Comparison of ENCODE assay signal across 29 mouse cellular contexts in genomic region chr6:137207126-137207525, GRCm38 (mm10). TPM values are rescaled to one million over a fixed set of nuclear protein-coding genes. Genes with fewer than 3 reads are reported as not detected.
DNase-seq lines count a peak whose midpoint lies in the region; ATAC-seq and TF ChIP-seq lines count a peak whose summit lies in the region.
"Had no signal": no experiment of that assay in that cellular context is flagged by ENCODE, and none has a peak within 500 bp of the region (broad histone marks: within the 10 kb centered on the region; RNA-seq: fewer than 3 reads in every experiment).

No protein-coding gene starts in this region.

- H3K27me3 ChIP-seq in heart, embryonic 10.5 days (ENCODE audit: insufficient read depth, poor library complexity, severe bottlenecking): no peaks in the 10 kb centered on the region
- H3K27me3 ChIP-seq in kidney, embryonic 14.5 days (ENCODE audit: control insufficient read depth, insufficient read depth, low read length): no peaks in the 10 kb centered on the region
- H3K27me3 ChIP-seq in kidney, postnatal 0 days (ENCODE audit: insufficient read depth, low read length): no peaks in the 10 kb centered on the region
- H3K27me3 ChIP-seq in limb, embryonic 10.5 days (ENCODE audit: low read depth, poor library complexity, severe bottlenecking): no peaks in the 10 kb centered on the region
- H3K27me3 ChIP-seq: forebrain, embryonic 13.5 days; limb, embryonic 12.5 days; liver, embryonic 12.5 days; midbrain, embryonic 13.5 days; neural tube, embryonic 13.5 days had no signal

- no peaks in the 10 kb centered on the region; the same call in 1 of the 2 replicates for H3K4me1 ChIP-seq in heart, embryonic 10.5 days
- no peaks in the 10 kb centered on the region; the same call in 1 of the 2 replicates for H3K4me1 ChIP-seq in kidney, embryonic 14.5 days (ENCODE audit: control insufficient read depth, insufficient read depth, low read length)
- H3K4me1 ChIP-seq in kidney, postnatal 0 days (replicated peaks; ENCODE audit: insufficient read depth, low read length): no peaks in the 10 kb centered on the region
- H3K4me1 ChIP-seq in limb, embryonic 10.5 days: no peaks in the 10 kb centered on the region
- H3K4me1 ChIP-seq: forebrain, embryonic 13.5 days; limb, embryonic 12.5 days; liver, embryonic 12.5 days; midbrain, embryonic 13.5 days; neural tube, embryonic 13.5 days had no signal

- intact Hi-C loops in heart, postnatal 36 days (cut with DNase I): loop anchor here (2.0 kb wide), 1 partner anchor 518 kb away; no protein-coding TSS in a partner anchor

- no peak for ATAC-seq in kidney, embryonic 14.5 days (ENCODE audit: low FRiP score, low TSS enrichment)
- no peak for ATAC-seq in kidney, postnatal 0 days (replicated peaks; ENCODE audit: low FRiP score, low read depth)
- ATAC-seq: forebrain, embryonic 13.5 days; liver, embryonic 12.5 days; liver, postnatal 0 days; midbrain, embryonic 13.5 days; Patski had no signal

- no peak overlapping the region for H3K9ac ChIP-seq in kidney, embryonic 14.5 days (ENCODE audit: low read depth, low read length)
- no peak overlapping the region for H3K9ac ChIP-seq in kidney, postnatal 0 days (ENCODE audit: low read depth, low read length)
- H3K9ac ChIP-seq: forebrain, embryonic 13.5 days; hindbrain, embryonic 14.5 days; limb, embryonic 12.5 days; liver, embryonic 12.5 days; liver, postnatal 0 days; midbrain, embryonic 13.5 days; neural tube, embryonic 13.5 days had no signal

- H3K36me3 ChIP-seq in heart, embryonic 10.5 days: no peaks in the 10 kb centered on the region
- no peaks in the 10 kb centered on the region for H3K36me3 ChIP-seq in kidney, embryonic 14.5 days (ENCODE audit: control insufficient read depth, insufficient read depth, low read length)
- no peaks in the 10 kb centered on the region for H3K36me3 ChIP-seq in kidney, postnatal 0 days (ENCODE audit: insufficient read depth, low read length)
- H3K36me3 ChIP-seq in limb, embryonic 10.5 days: no peaks in the 10 kb centered on the region
- H3K36me3 ChIP-seq: limb, embryonic 12.5 days; liver, embryonic 12.5 days; midbrain, embryonic 13.5 days; neural tube, embryonic 13.5 days had no signal

- no peak overlapping the region for H3K27ac ChIP-seq in heart, embryonic 10.5 days
- no peak overlapping the region for H3K27ac ChIP-seq in kidney, embryonic 14.5 days (ENCODE audit: low read depth, low read length)
- no peak overlapping the region for H3K27ac ChIP-seq in kidney, postnatal 0 days
- no peak overlapping the region for H3K27ac ChIP-seq in limb, embryonic 10.5 days
- H3K27ac ChIP-seq: forebrain, embryonic 13.5 days; hindbrain, embryonic 14.5 days; limb, embryonic 12.5 days; liver, embryonic 12.5 days; midbrain, embryonic 13.5 days; neural tube, embryonic 13.5 days had no signal

- peak; percentile 47 for DNase-seq in heart, embryonic 10.5 days (ENCODE audit: low spot score)
- DNase-seq in heart, postnatal 36 days: no peak
- peak; percentile 69 to 80 for DNase-seq in kidney, adult 8-10 months
- peak; percentile 12 for DNase-seq in kidney, postnatal 0 days (ENCODE audit: low spot score)
- DNase-seq in limb, embryonic 10.5 days (ENCODE audit: low spot score): peak; percentile 28
- no peak for DNase-seq in urinary bladder, postnatal 10 days (ENCODE audit: low spot score)
- DNase-seq in adrenal gland, postnatal 36 days: no peak
- DNase-seq: adrenal gland, postnatal 10 days; cerebellum, adult 11 months; cerebellum, adult 9-10 months; gastrocnemius, postnatal 14 days; layer of hippocampus, adult 9-11 months; liver, postnatal 0 days; lung, postnatal 36 days; right cerebral cortex, postnatal 14 days had no signal

- 90% methylated on average over 6 of the region's 6 CpGs for WGBS in heart, embryonic 10.5 days
- WGBS in kidney, embryonic 14.5 days: 42% methylated on average over 6 of the region's 6 CpGs
- 49% methylated on average over 6 of the region's 6 CpGs for WGBS in kidney, postnatal 0 days
- 91% methylated on average over 6 of the region's 6 CpGs for WGBS in limb, embryonic 10.5 days

- H3K4me3 ChIP-seq in heart, embryonic 10.5 days: no peak overlapping the region
- H3K4me3 ChIP-seq in kidney, embryonic 14.5 days (ENCODE audit: low read length): no peak overlapping the region
- no peak overlapping the region for H3K4me3 ChIP-seq in kidney, postnatal 0 days (replicated peaks; ENCODE audit: low read depth, low read length)
- no peak overlapping the region for H3K4me3 ChIP-seq in limb, embryonic 10.5 days
- H3K4me3 ChIP-seq: erythroblast, embryonic 14.5 days; forebrain, embryonic 13.5 days; limb, embryonic 12.5 days; liver, embryonic 12.5 days; midbrain, embryonic 13.5 days; neural tube, embryonic 13.5 days had no signal

- H3K4me2 ChIP-seq in kidney, embryonic 14.5 days (replicated peaks; ENCODE audit: low read depth, low read length): no peak overlapping the region
- no peak overlapping the region for H3K4me2 ChIP-seq in kidney, postnatal 0 days (ENCODE audit: low read length)
- H3K4me2 ChIP-seq: forebrain, embryonic 13.5 days; heart, embryonic 11.5 days; hindbrain, embryonic 14.5 days; limb, embryonic 12.5 days; liver, embryonic 12.5 days; midbrain, embryonic 13.5 days; neural tube, embryonic 13.5 days had no signal

- no peak for TF ChIP-seq CTCF in kidney, postnatal 0 days (IDR thresholded peaks at IDR 0.05; ENCODE audit: low read depth)

- no peaks in the 10 kb centered on the region for H3K9me3 ChIP-seq in heart, embryonic 10.5 days
- H3K9me3 ChIP-seq in kidney, embryonic 14.5 days (ENCODE audit: control insufficient read depth, low read length): 0 out of 2 replicates have a peak, but pooled peaks cover 4% of the 10 kb centered on the region
- no peaks in the 10 kb centered on the region; the same call in 1 of the 2 replicates for H3K9me3 ChIP-seq in kidney, postnatal 0 days (replicated peaks; ENCODE audit: low read length)
- no peaks in the 10 kb centered on the region for H3K9me3 ChIP-seq in limb, embryonic 10.5 days (replicated peaks)
- H3K9me3 ChIP-seq: forebrain, embryonic 13.5 days; limb, embryonic 12.5 days; liver, embryonic 12.5 days; midbrain, embryonic 13.5 days; neural tube, embryonic 13.5 days had no signal

RNA-seq across cellular contexts. Expression of gene Rerg, which starts 36.8 kb away (rescaled TPM):
- polyA plus RNA-seq in heart, embryonic 10.5 days (2016; fragmentation: Nextera tagmentation; extraction: Ambion mirVana): 3.8 and 6.8 TPM in 2 replicates
- 1 to 10 TPM; 3.6 to 4.1 TPM for total RNA-seq in heart, postnatal 36 days (2021)
- 8.8 and 13.2 TPM in 2 replicates for polyA plus RNA-seq in kidney, embryonic 14.5 days (2014; fragmentation: Nextera tagmentation; extraction: Ambion mirVana)
- polyA plus RNA-seq in kidney, postnatal 0 days (2015; fragmentation: Nextera tagmentation; extraction: Ambion mirVana): 23.9 and 24.5 TPM in 2 replicates
- polyA plus RNA-seq in limb, embryonic 10.5 days (2016; fragmentation: Nextera tagmentation; extraction: Ambion mirVana): 1.2 and 1.3 TPM in 2 replicates
- 100 to 1,000 TPM; 144 to 165 TPM for total RNA-seq in adrenal gland, postnatal 36 days (2021)
- total RNA-seq: common myeloid progenitor, adult 5-6 weeks; hematopoietic stem cell, adult 5-6 weeks; megakaryocyte, adult 5-6 weeks; MEL had no signal
- polyA plus RNA-seq: erythroblast, embryonic 14.5 days had no signal

RNA-seq across cellular contexts. Expression of gene Ptpro, which starts 45.0 kb away (rescaled TPM):
- 0.72 and 1.8 TPM in 2 replicates for polyA plus RNA-seq in heart, embryonic 10.5 days (2016; fragmentation: Nextera tagmentation; extraction: Ambion mirVana)
- total RNA-seq in heart, postnatal 36 days (2021): 1 to 10 TPM; 3.6 to 3.9 TPM
- polyA plus RNA-seq in kidney, embryonic 14.5 days (2014; fragmentation: Nextera tagmentation; extraction: Ambion mirVana): 6.2 and 11.5 TPM in 2 replicates
- 18.3 and 18.4 TPM in 2 replicates for polyA plus RNA-seq in kidney, postnatal 0 days (2015; fragmentation: Nextera tagmentation; extraction: Ambion mirVana)
- 0.10 and 0.24 TPM in 2 replicates for polyA plus RNA-seq in limb, embryonic 10.5 days (2016; fragmentation: Nextera tagmentation; extraction: Ambion mirVana)
- 1 to 10 TPM; 1.4 to 1.7 TPM for total RNA-seq in adrenal gland, postnatal 36 days (2021)
- total RNA-seq: MEL had no signal
- polyA plus RNA-seq: erythroblast, embryonic 14.5 days; Patski had no signal

Comparison
In these comparisons a context has a peak if more than half of its experiments do, and no peak if none do; other contexts are left out.
1. DNase-seq: peak in heart, embryonic 10.5 days (single experiment), kidney, adult 8-10 months (2 of 2), kidney, postnatal 0 days (single experiment) and limb, embryonic 10.5 days (single experiment); none in heart, postnatal 36 days (0 of 2), urinary bladder, postnatal 10 days (single experiment) and adrenal gland, postnatal 36 days (0 of 2).